Mouse (Mus musculus): Measurements from ENCODE around the gene Ifit1bl2. TPM values are rescaled to one million over a fixed set of nuclear protein-coding genes. Genes with fewer than 3 reads are reported as not detected.
"Not testable (repeated sequence)": the region's sequence is repeated elsewhere in the genome, so short reads cannot be mapped to it uniquely, and the experiment has no call there.

Ifit1bl2 gene
- polyA plus RNA-seq, 2 experiments = 0.18 to 0.37 TPM

DNA sequence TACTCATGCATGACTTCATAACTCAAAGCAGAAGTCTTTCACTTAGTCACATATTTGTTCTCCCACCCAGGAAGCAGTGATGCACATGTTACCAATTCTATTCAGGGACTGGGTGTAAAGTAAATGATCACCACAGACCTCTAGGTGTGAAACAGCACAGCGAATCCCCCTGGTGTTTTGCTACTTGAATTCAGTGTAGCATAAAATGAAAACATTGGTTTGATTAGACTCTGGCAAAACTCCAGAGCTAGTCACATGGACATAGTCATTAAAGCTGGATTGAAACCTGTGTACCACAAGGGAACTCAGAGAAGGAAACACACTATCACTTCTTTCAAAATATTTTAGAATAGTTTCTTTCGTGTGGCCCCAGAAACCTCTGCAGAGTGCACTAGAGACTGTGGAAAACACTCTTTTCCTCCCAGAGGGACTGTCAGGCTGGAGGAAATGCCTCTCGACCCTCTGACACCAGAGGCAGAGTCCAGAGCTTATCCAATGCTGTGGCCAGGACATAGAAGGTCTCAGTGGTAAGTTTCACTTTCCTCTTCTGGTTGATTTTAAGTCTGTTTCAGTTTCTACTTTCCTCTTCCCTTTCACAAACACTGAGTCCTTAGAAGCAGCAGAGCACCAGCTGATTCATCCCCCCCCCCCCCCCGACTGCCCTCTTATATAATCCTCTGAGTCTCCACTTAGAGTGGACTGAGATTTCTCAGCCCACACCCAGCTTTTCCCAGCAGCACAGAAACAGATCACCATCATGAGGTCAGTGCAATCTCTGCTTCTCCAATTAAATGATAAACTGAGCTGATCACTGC is 33.1 kb downstream of the Ifit1bl2 start, which contains the start of gene Ifit3b:
Ifit3b (plus strand) TSS at position 734 of the 815 bp plus-strand sequence.
- not testable (repeated sequence) for H3K9ac ChIP-seq (ENCODE audit: low read depth, low read length, severe bottlenecking); H3K4me2 ChIP-seq (replicated peaks; ENCODE audit: low read depth, low read length, severe bottlenecking); H3K9me3 ChIP-seq (ENCODE audit: control insufficient read depth, low read length); H3K36me3 ChIP-seq (ENCODE audit: control insufficient read depth, insufficient read depth, low read length); H3K4me1 ChIP-seq (ENCODE audit: control insufficient read depth, insufficient read depth, low read length); H3K27ac ChIP-seq (replicated peaks; ENCODE audit: low read depth, low read length); H3K27me3 ChIP-seq (ENCODE audit: control insufficient read depth, insufficient read depth, low read length); H3K4me3 ChIP-seq (replicated peaks; ENCODE audit: low read length)
- WGBS = 23% methylated on average over 4 of the region's 4 CpGs
- peak; percentile 81 for ATAC-seq (ENCODE audit: low FRiP score, low read depth)
- DNase-seq (ENCODE audit: low spot score) = peak; percentile 59

DNA sequence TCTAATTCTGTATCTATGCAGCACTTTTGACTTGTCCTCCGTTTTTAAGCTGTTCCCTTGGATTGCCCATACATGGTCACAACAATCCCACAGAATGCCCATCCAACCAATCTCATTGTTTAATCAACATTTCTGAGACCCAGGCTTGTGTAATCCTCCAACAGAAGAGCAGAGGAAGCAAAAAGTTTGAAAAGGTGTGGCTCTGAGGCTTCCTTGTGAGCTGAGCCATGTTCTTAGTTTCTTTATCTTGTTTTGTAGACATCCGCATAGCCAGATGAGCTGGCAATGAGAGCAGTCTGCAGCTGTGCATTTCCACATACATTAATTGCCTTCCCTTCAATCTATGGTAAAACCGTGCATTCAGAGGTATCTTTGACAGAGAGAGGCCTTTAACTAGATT is 35.1 kb downstream of the Ifit1bl2 start:
- peaks cover 3% of the 10 kb centered on the region; the same call in 1 of the 2 replicates for H3K4me1 ChIP-seq (ENCODE audit: control insufficient read depth, insufficient read depth, low read length)
- no peaks in the 10 kb centered on the region for H3K9me3 ChIP-seq (ENCODE audit: control insufficient read depth, low read length)
- no peak overlapping the region for H3K4me2 ChIP-seq (replicated peaks; ENCODE audit: low read depth, low read length, severe bottlenecking)
- 88% methylated on average over 3 of the region's 3 CpGs for WGBS
- TF ChIP-seq POLR2A (IDR thresholded peaks at IDR 0.05; ENCODE audit: borderline replicate concordance, extremely low read depth, insufficient read depth, insufficient read length) = no peak
- ATAC-seq (ENCODE audit: low FRiP score, low read depth) (no peak), DNase-seq (ENCODE audit: low spot score) (no peak)
- H3K27ac ChIP-seq (replicated peaks; ENCODE audit: low read depth, low read length) = no peak overlapping the region
- H3K4me3 ChIP-seq (replicated peaks; ENCODE audit: low read length) = no peak overlapping the region
- no peaks in the 10 kb centered on the region for H3K27me3 ChIP-seq (ENCODE audit: control insufficient read depth, insufficient read depth, low read length)
- no peaks in the 10 kb centered on the region for H3K36me3 ChIP-seq (ENCODE audit: control insufficient read depth, insufficient read depth, low read length)
- no peak overlapping the region for H3K9ac ChIP-seq (ENCODE audit: low read depth, low read length, severe bottlenecking)

DNA sequence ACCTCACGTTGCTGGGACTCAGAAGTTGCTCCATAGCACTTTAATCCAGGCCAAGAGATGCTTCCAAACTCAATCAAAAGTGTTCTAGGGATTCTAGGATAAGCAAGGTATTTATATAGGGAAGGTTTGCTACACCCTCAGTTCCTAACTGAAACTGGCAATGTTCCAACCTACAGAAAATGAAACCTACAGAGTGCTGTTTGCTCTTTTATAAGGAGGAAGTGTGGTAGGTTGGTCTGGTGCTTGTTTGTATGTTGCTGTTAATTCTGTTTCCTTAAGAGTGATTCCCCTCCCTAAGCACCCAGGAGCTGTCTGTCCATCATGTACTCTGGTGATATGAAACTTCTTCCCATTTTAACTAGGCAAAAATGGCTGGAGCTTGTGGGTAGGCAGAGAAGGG is 38.7 kb downstream of the Ifit1bl2 start, which contains the start of gene Ifit1bl1:
Ifit1bl1 (minus strand) TSS at position 69 of the 400 bp plus-strand sequence.
- not testable (repeated sequence) for DNase-seq (ENCODE audit: low spot score); H3K4me1 ChIP-seq (ENCODE audit: control insufficient read depth, insufficient read depth, low read length); H3K27me3 ChIP-seq (ENCODE audit: control insufficient read depth, insufficient read depth, low read length); H3K4me3 ChIP-seq (replicated peaks; ENCODE audit: low read length); H3K36me3 ChIP-seq (ENCODE audit: control insufficient read depth, insufficient read depth, low read length); ATAC-seq (ENCODE audit: low FRiP score, low read depth); H3K9me3 ChIP-seq (ENCODE audit: control insufficient read depth, low read length); H3K9ac ChIP-seq (ENCODE audit: low read depth, low read length, severe bottlenecking); H3K4me2 ChIP-seq (replicated peaks; ENCODE audit: low read depth, low read length, severe bottlenecking); H3K27ac ChIP-seq (replicated peaks; ENCODE audit: low read depth, low read length)
- WGBS = 50% methylated on average over 1 of the region's 1 CpGs

DNA sequence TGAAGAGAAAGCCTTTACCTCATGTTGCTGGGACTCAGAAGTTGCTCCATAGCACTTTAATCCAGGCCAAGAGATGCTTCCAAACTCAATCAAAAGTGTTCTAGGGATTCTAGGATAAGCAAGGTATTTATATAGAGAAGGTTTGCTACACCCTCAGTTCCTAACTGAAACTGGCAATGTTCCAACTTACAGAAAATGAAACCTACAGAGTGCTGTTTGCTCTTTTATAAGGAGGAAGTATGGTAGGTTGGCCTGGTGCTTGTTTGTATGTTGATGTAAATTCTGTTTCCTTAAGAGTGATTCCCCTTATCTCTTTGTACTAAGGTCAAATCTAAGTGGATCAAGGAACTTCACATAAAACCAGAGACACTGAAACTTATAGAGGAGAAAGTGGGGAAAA is 41.3 kb downstream of the Ifit1bl2 start:
- not testable (repeated sequence) for H3K4me1 ChIP-seq (ENCODE audit: control insufficient read depth, insufficient read depth, low read length); H3K27ac ChIP-seq (replicated peaks; ENCODE audit: low read depth, low read length); ATAC-seq (ENCODE audit: low FRiP score, low read depth); H3K27me3 ChIP-seq (ENCODE audit: control insufficient read depth, insufficient read depth, low read length); H3K4me3 ChIP-seq (replicated peaks; ENCODE audit: low read length); H3K4me2 ChIP-seq (replicated peaks; ENCODE audit: low read depth, low read length, severe bottlenecking); H3K36me3 ChIP-seq (ENCODE audit: control insufficient read depth, insufficient read depth, low read length); H3K9ac ChIP-seq (ENCODE audit: low read depth, low read length, severe bottlenecking); H3K9me3 ChIP-seq (ENCODE audit: control insufficient read depth, low read length)
- DNase-seq (ENCODE audit: low spot score) = peak; percentile 8

DNA sequence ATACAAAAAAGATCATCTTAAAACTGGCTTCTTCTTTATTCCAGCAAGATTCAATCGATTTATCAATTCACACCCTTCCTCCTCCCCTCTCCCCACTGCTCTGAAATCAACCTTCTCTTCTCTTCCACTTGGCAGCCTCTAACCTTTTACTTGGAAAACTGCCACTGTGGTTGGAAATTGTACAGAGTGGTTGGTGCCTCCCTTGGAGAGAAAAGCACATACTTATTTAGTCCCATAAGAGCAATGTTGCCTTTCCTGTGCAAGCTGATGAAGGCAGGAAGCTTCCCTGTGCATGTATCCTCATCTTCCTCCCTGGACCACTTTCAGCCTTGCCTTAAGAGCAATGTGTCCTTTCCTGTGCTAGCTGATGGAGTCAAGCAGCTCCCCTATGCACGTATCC is 42.2 kb downstream of the Ifit1bl2 start:
- DNase-seq (ENCODE audit: low spot score) (peak; percentile 73), ATAC-seq (ENCODE audit: low FRiP score, low read depth) (no peak)
- no peaks in the 10 kb centered on the region for H3K27me3 ChIP-seq (ENCODE audit: control insufficient read depth, insufficient read depth, low read length)
- no peak overlapping the region for H3K4me3 ChIP-seq (replicated peaks; ENCODE audit: low read length)
- no peaks in the 10 kb centered on the region for H3K36me3 ChIP-seq (ENCODE audit: control insufficient read depth, insufficient read depth, low read length)
- H3K9ac ChIP-seq (ENCODE audit: low read depth, low read length, severe bottlenecking) = no peak overlapping the region
- WGBS = 77% methylated on average over 2 of the region's 2 CpGs
- no peak overlapping the region for H3K4me2 ChIP-seq (replicated peaks; ENCODE audit: low read depth, low read length, severe bottlenecking)
- H3K4me1 ChIP-seq (ENCODE audit: control insufficient read depth, insufficient read depth, low read length) = peaks cover 3% of the 10 kb centered on the region; the same call in 1 of the 2 replicates
- H3K9me3 ChIP-seq (ENCODE audit: control insufficient read depth, low read length) = no peaks in the 10 kb centered on the region
- no peak overlapping the region for H3K27ac ChIP-seq (replicated peaks; ENCODE audit: low read depth, low read length)
- TF ChIP-seq POLR2A (IDR thresholded peaks at IDR 0.05; ENCODE audit: borderline replicate concordance, extremely low read depth, insufficient read depth, insufficient read length) = no peak

DNA sequence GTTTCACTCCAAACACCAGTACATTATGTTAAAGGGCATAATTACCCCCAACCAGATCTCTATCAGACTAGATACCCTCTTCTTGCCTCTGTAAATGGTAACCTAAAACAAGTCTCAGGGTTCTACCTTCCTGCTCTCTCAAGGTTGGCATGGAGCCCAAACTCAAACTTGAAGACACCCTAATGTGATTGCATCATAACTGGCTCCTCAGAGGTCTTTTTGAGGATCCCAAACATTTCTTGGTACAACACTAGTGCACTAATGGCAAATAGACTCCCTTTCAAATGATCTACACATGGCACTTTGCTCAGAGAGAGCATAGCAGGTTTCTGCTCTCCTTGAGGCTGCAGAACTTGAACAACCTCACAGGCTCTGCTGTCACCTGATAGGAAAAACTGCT is 43.7 kb downstream of the Ifit1bl2 start:
- Histone ChIP-seq H3K9me3 (ENCODE audit: control insufficient read depth, low read length) (no peaks in the 10 kb centered on the region), H3K27ac (replicated peaks; ENCODE audit: low read depth, low read length) (no peak overlapping the region), H3K4me2 (replicated peaks; ENCODE audit: low read depth, low read length, severe bottlenecking) (no peak overlapping the region), H3K27me3 (ENCODE audit: control insufficient read depth, insufficient read depth, low read length) (no peaks in the 10 kb centered on the region), H3K4me3 (replicated peaks; ENCODE audit: low read length) (no peak overlapping the region), H3K36me3 (ENCODE audit: control insufficient read depth, insufficient read depth, low read length) (no peaks in the 10 kb centered on the region), H3K4me1 (ENCODE audit: control insufficient read depth, insufficient read depth, low read length) (peaks cover 3% of the 10 kb centered on the region; the same call in 1 of the 2 replicates), H3K9ac (ENCODE audit: low read depth, low read length, severe bottlenecking) (no peak overlapping the region)
- ATAC-seq (ENCODE audit: low FRiP score, low read depth) (no peak), DNase-seq (ENCODE audit: low spot score) (no peak)
- TF ChIP-seq POLR2A (IDR thresholded peaks at IDR 0.05; ENCODE audit: borderline replicate concordance, extremely low read depth, insufficient read depth, insufficient read length) = no peak

DNA sequence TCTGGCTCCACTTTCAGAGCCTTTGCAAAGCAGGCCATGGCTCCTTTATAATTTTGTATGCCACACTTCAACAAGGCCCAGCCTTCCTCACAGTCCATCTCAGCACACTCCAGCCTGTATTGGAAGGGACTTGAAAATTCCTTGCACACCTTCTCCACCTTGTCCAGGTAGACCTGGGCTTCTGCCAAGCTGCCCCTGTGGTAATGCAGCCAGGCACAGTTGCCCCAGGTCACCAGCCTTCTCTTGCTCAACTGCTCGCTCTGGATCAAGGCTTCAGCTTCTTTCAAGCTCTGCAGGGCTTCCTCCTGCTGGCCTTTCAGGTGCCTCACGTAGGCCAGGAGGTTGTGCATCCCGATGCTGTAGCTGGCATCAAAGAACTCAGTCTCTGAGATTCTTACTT is 46.0 kb downstream of the Ifit1bl2 start:
- H3K27me3 ChIP-seq (ENCODE audit: control insufficient read depth, insufficient read depth, low read length); H3K4me2 ChIP-seq (replicated peaks; ENCODE audit: low read depth, low read length, severe bottlenecking); H3K4me1 ChIP-seq (ENCODE audit: control insufficient read depth, insufficient read depth, low read length); H3K4me3 ChIP-seq (replicated peaks; ENCODE audit: low read length); H3K9me3 ChIP-seq (ENCODE audit: control insufficient read depth, low read length); H3K9ac ChIP-seq (ENCODE audit: low read depth, low read length, severe bottlenecking); H3K27ac ChIP-seq (replicated peaks; ENCODE audit: low read depth, low read length); H3K36me3 ChIP-seq (ENCODE audit: control insufficient read depth, insufficient read depth, low read length); DNase-seq (ENCODE audit: low spot score); ATAC-seq (ENCODE audit: low FRiP score, low read depth): not testable (repeated sequence)
- WGBS = 74% methylated on average over 3 of the region's 3 CpGs

Measured in limb, embryonic 14.5 days (tissue).